Mouse (Mus musculus) heart, postnatal 10 days (tissue): ENCODE data around the gene Dlgap4. TPM values are rescaled to one million over a fixed set of nuclear protein-coding genes. Genes with fewer than 3 reads are reported as not detected.
"Not testable (repeated sequence)": the region's sequence is repeated elsewhere in the genome, so short reads cannot be mapped to it uniquely, and the experiment has no call there.

ENCODE experiments used
- DNase-seq, 2 experiments: peaks; one replicate each; pipeline ENCODE4 v3.0.0; 2021
- intact Hi-C: fragments of 180-260 bp; cut with DNase I; formaldehyde crosslinking; loops from one replicate; pipeline ENCODE4 v1.15.1; 2025
- total RNA-seq, 2 experiments: library from RNA; stranded (reverse); gene quantifications; 2 replicates each; pipeline ENCODE4 v1.2.3; 2021

The Dlgap4 gene
- total RNA-seq, 2 experiments from 2014 or later, result 45.2 to 46.7 TPM

DNA sequence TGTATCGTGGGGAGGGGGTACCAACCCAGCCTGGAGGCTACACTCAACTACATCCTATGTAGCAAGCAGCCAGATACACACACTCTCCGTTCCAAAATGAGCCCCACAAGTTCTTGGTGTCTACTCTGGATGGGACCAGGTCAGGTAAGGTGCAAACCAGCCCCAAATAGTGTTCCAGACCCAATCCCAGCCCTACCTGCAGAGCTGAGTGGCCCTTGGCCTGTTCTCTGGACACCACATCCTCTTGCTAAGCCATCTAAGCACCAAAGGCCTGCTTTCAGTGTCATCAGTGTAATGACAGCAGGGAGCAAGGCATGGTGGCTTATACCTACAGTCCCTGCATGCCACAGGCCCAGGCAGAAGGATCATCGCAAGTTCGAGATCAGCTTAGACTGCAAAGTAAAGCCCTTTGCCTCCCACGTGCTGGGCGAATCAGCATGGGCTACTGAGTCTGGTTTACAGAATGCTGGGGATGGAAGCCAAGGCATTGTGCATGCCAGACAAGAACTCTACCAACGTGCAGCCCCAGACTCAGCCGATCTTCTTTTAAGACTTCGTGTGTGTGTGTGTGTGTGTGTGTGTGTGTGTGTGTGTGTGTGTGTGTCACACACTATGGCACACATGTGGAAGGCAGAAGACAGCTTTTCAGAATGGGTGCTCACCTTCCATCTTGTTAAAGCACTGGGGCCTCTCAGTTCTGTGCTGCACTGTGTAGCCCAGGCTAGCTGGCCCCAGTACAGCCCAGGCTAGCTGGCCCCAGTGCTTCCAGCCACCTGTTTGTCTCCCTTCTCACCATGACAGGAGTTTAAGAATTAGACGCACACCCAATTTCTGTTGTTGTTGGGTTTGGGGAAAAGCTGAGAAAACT, 169.2 kb downstream of the Dlgap4 start:
- DNase-seq, result peak in 1 of 2 experiments; percentile 22
- intact Hi-C loops, result no loop called here

DNA sequence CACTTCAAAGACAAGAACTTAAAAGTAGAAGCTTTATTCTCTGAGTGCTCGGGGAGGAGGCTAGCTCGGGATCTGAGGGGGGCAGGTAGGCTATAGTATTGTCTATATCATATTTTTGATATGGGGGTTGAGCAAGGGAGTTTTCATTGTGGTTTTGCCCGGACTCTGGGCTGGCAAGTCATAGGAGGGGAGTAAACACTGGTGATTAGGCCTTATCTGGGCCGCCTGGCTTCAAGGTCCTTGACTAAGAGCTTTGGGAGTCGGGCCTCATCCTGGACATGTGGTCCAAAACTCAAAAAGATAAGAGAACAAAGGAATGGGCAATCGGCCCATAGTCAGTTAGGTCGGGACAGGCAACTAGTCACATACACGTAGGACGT, 169.8 kb downstream of the Dlgap4 start:
- peak in 1 of 2 experiments; percentile 38 for DNase-seq
- intact Hi-C loops, result no loop called here

DNA sequence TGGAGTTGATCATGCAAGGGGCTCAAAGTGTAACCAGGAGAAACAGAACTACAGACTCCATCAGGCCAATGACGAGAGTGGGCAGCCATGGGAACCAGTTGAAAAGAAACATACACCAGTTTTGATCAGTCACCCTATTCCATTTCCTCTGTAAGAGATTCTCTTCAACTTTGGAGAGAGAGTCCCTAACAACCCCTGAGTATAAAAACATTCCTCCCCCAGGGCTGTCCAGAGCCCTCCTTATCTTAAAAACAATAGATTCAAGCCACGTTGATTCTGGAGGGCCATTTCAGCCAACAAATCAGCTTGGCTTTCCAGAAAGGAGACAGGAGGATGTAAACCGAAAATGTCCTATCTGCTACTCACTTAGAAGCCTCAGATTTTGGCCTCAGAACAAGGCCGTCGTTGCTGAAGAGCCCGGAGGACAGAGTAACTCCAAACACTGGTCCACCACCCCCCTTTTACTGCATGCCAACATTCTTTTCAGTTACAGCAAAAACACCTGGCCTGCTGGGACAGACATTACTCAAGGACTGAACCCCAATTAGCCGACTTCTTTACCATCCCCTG, 170.6 kb downstream of the Dlgap4 start:
- intact Hi-C loops, result no loop called here

DNA sequence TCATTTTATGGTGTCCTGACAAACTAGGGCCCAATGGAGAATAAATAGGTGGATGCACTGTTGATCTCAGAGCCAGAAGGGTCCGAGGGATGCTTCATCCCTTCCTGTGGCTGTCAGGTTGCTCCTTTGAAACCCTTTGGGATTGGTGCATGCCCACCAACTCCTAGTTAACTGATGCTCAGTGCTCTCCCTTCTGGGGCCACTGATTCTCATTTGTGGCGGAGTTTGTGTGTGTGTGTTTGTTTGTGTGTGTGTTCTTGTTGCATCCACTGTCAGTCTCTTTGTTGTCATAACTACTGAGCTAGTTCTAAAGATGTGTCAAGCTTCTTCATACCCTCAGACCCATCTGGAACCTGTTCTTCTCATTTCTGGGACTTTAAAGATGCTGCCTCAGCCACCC, 171.4 kb downstream of the Dlgap4 start:
- intact Hi-C loops, result no loop called here
- DNase-seq, result no peak

More for the DNA sequence above, 170.6 kb downstream of the Dlgap4 start:
- DNase-seq, result peak in 1 of 2 experiments; percentile 8

DNA sequence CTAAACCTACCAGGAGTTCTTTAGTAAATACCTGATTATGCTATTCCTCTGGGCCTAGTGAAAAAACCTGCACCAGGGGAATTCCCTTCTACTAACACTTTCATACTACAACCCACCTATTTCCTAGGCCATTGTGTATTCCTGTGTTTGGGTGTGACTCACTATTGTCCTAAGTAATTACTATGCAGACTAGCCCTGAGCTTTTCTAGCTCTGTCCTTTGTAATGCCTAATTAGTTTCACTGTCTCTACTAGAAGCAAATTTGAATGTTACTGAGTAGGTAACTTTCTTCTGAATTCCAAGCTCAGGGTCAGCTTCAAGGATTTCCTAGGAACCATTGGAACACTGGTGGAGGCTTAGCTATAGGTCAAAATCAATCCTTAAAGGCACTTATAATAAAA, 172.9 kb downstream of the Dlgap4 start:
- intact Hi-C loops, DNase-seq: not testable (repeated sequence)

DNA sequence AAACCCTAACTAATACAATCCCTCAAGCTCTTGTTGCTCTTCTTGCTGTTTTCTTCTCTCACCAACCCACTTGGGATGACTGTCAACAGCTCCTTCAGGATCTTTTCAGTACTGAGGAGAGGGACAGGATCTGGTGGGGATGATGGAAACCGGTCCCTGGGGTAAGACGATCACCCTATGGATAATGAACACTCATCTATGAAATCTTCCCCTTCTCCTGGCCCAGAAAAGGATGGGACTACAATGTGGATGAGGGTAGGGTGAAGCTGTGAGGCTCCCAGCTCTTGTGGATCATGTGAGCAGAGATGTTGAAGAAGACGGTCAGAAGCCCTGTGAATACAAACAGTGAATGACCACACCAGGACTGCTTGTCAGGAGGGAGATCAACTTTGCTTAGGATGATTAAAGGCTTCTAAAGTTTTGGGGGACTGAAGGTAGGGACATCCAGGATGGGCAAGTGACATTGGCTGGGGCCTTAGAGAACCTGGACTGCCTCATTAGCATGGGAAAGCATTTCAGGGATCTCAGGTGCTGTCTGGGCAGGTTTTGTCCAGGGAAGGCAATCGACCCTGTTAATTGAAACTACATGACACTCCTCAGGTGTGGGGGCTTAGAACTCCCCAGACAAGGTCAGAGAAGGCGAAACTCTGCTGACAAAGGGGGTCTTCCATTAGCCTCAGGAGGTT, 173.7 kb downstream of the Dlgap4 start:
- intact Hi-C loops, result no loop called here
- no peak for DNase-seq

DNA sequence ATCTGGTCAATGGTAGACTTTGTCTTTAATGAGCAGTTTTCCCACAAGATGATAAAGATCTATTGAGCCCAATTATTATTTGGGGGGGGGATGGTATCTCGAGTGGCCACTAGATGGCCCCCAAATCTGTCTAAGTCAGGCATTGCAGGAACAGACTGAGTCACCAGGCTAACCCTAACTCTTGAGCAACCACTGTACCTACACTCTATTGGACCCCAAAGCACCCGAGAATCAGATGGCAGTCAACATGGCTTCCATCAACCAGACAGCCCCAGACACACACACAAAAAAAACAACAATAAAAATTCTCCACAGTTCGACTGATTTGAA, 174.2 kb downstream of the Dlgap4 start:
- intact Hi-C loops, result no loop called here
- no peak for DNase-seq

DNA sequence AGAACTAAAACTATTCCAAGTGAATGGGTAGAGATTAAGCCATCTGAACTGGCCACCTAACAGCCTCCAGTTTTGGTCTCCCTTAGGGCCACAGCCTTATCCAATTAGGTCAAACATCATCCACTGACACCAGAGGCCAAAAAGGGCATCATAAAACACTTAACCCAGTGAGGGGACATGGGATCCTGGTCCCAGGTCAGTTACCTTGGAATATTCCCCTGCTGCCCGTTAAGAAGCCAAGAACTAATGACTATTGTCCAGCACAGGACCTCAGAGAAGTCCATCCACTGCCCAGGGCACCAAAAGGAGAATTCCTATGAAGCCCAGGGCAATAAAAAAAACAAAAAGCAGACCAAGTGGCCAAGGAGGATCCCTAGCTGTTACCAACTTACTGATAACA, 175.3 kb downstream of the Dlgap4 start:
- intact Hi-C loops, result no loop called here
- no peak for DNase-seq

DNA sequence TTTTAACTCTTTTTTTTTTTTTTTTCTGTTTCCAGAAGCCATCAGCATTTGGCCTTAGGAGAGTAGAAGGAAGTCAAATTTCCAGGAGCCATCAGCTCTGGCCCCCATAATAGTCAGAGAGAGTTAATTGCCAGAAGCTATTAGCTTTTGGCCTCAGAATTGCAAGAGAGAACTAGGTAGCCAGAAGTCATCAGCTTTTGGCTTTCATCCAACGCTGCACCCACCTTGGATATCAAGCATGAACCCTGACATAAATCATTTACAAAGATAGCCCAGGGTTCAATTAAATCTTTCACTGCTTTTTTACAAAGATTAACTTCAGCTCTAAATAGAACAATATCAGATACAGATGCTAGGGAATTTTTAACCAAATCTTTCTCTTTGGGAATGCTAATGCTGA, 185.0 kb downstream of the Dlgap4 start:
- no peak for DNase-seq
- intact Hi-C loops, result no loop called here

DNA sequence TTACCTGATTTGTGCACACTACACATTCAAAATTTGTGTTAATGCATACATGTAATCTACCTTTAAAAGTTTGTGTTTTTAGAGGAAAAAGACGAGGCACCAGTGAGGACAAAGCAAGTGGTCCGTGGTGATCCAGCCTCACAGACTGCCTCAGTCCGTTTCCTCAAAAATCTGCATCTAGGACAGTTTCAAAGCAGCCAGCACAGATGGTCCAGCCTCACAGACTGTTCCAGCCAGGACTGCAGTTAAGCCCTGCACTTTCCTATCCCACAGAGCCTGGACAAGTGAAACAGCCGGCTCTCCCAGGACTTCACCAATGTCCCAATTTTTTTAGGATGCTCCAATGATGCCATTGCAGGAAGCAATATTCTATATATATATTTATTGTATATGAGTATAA, 187.5 kb downstream of the Dlgap4 start:
- intact Hi-C loops, result no loop called here
- no peak for DNase-seq

DNA sequence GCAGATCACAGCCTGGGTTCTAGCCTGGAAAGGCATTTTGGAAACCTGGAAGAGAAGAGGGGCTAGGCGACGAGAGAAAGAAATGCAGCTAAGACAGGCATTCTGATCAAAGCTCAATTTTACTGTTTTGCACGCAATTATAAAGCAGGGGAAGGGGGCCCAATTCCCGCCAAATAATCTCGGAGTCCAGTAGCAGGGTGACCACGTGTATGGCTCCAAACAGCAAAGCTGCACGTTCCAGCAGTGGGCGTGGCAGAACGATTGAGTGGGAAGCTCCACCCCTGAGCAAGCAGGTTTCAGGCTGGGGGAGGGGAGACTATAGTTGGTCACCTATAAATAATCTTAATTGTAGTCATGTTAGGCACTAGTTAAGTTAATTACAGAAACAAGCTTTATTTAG, 188.6 kb downstream of the Dlgap4 start:
- not testable (repeated sequence) for DNase-seq

DNA sequence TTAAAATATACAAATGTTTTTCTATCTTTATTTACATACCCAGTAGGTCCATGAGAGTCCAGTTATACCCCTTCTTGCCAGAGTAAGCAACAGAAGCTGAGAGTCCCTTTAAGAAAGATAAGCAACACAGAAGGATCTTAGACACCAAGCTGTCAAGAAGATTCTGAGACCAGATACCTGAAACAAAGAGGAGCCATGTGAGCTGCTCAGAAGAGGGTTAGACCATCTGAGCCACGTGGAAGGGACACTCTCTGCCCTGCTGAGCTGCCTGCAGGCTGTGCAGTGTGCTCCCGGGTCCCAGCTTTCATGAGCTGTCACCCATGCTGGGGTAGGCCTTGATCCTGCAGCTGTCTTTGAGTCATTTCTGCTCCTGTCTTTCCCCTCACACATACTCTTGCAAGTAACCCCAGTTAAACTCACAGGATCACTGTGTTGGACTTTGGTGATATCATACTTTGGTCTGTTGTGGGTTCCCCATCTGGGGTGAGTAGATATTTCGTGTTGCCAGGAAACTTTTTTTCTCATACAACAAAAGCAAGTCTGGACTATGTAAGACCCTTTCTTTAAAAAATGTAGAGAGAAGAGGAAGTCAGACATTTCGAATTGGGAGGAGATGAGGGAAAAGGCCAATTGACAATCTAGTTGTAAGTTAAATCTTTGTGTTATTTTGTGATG, 190.3 kb downstream of the Dlgap4 start:
- intact Hi-C loops, result no loop called here
- no peak for DNase-seq

More for the DNA sequence above, 188.6 kb downstream of the Dlgap4 start:
- intact Hi-C loops, result not testable (repeated sequence)

DNA sequence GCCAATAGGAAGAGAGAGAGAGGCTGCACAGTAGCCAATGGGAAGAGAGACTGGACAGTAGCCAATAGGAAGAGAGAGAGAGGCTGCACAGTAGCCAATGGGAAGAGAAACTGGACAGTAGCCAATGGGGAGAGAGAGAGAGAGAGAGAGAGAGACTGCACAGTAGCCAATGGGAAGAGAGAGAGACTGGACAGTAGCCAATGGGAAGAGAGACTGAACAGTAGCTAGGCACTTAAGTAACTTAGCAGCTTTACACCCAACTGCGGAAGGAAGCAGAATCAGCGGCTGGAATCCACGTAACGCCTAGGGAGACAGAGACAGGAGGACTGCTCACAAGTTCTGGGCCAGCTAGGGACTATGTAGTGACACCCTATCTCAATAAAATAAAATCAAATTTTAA, 191.1 kb downstream of the Dlgap4 start:
- intact Hi-C loops, result no loop called here
- DNase-seq, result no peak

DNA sequence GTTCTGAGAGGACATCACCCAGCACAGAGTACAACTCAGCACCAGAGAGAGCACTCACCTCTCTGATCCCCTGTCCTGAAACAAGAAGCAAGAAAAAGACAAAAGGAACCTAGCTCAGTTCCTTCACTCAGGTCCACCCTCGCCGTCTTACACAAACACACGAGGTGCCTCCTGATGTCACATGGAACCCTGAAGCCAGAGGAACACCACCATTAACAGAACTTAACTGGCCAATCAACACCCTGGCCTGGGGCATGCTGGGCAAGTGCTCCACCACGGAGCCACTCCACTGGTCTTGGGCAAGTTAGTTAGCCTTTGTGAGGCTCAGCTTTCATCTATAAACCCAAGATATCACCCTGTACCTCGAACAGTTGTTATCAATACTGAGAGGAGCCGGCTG, 193.4 kb downstream of the Dlgap4 start:
- intact Hi-C loops, result loop anchor here (5.0 kb wide), 2 partner anchors 190 to 290 kb away; no protein-coding TSS in a partner anchor
- no peak for DNase-seq

DNA sequence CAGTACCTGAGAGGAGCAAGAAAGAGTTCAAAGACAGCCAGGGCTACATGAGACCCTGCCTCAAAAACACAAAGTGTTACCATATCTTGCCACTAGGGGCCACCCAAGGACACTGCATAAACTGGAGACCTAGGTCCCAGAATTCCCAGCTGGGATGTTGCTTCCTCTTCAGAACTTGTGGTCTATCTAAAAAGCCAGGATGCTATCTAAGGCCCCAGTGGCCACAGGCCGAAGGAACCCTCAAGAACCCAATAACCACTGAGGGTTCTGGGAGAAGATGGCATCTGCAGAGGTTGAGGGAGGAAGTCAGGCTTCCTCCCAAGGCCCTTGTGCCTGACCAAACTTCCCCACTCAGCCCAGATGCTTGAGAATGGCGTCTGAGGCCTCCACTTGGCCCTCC, 196.1 kb downstream of the Dlgap4 start:
- DNase-seq, result peak; percentile 72 to 85

DNA sequence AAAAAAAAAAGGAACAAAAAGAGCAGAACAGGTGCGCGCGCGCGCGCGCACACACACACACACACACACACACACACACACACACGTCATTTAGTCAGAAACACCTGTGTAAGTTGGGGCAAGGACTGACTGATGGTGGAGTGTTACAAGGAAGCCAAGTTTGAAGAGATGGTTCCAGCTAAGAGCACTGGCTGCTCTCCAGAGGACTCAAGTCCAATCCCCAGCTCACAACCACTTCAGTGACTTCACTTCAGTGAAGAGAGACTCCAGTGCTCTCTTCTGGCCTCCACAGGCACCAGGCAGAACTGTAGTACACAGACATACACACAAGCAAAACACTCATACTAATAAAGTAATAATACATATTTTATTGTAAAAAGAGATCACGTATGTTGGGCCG, 197.2 kb downstream of the Dlgap4 start:
- intact Hi-C loops, result loop anchor here (5.0 kb wide), 1 partner anchor 37 kb away; no protein-coding TSS in a partner anchor
- DNase-seq, result peak in 1 of 2 experiments; percentile 12

More for the DNA sequence above, 196.1 kb downstream of the Dlgap4 start:
- intact Hi-C loops, result loop anchor here (1.0 to 5.0 kb wide), 3 partner anchors 47 to 288 kb away; no protein-coding TSS in a partner anchor

DNA sequence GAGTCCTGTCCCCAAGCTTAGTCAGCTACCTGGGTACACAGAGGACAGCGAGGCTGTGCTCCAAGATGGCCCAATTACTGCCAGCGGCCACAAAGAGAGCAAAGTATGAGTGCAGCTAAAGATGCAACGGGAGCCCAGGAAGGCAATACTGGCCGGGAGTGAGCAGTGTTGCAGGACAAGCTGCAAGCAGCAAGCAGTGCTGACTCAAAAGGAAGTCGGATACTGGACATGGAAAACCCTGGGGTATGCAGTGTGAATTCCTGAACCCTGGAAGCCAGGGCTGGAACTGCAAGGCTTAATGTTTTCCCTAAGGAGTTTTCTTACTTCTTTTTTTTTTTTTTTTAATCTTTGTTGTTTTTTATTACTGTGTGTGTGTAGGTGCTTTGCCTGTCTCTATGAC, 198.1 kb downstream of the Dlgap4 start:
- DNase-seq, result peak; percentile 15 to 18
- intact Hi-C loops, result loop anchor here (5.0 kb wide), 1 partner anchor 36 kb away; no protein-coding TSS in a partner anchor
